In genomic region chr9:59616622-59617306, GRCm38 (mm10) we compare ENCODE assay signal across 8 mouse cellular contexts. TPM values are rescaled to one million over a fixed set of nuclear protein-coding genes. Genes with fewer than 3 reads are reported as not detected.
A peak's percentile ranks its signal among the peaks of the same experiment; 100 is the strongest.
DNase-seq lines count a peak whose midpoint lies in the region; ATAC-seq and TF ChIP-seq lines count a peak whose summit lies in the region.

TSS of gene Parp6 (plus strand) at chr9:59617284.

- no peaks in the 10 kb centered on the region for H3K36me3 ChIP-seq in ES-E14 (ENCODE audit: control insufficient read depth, insufficient read depth, low read length, poor library complexity, severe bottlenecking)
- 0 out of 2 replicates have a peak, but pooled peaks cover under 1% of the 10 kb centered on the region for H3K36me3 ChIP-seq in forebrain, embryonic 15.5 days

- peak; percentile 98 for ATAC-seq in forebrain, embryonic 15.5 days (replicated peaks)
- ATAC-seq in neutrophil, adult 5-6 weeks (ENCODE audit: extremely low read depth, insufficient number of reproducible peaks, low FRiP score, poor library complexity, severe bottlenecking) = peak; percentile 98

- intact Hi-C loops in heart, postnatal 25 days (cut with DNase I) = loop anchor here (2.0 to 5.0 kb wide), 2 partner anchors 41 to 62 kb away; partner anchors contain the start of gene Pkm

- 0 out of 2 replicates have a peak, but pooled peaks have one; percentile 9 for TF ChIP-seq CTCF in lung, adult 2 months (IDR thresholded peaks at IDR 0.05; ENCODE audit: insufficient read depth, low read length)

- H3K27me3 ChIP-seq in forebrain, embryonic 15.5 days = no peaks in the 10 kb centered on the region

- peak within 1 kb of the TSS; percentile 84 for H3K9ac ChIP-seq in ES-E14 (ENCODE audit: insufficient read depth, low read depth, low read length, poor library complexity, severe bottlenecking)
- peak within 1 kb of the TSS; percentile 90 for H3K9ac ChIP-seq in forebrain, embryonic 15.5 days (replicated peaks)

- H3K4me1 ChIP-seq in ES-E14 (ENCODE audit: control insufficient read depth in 2 of 2, insufficient read depth in 2 of 2, low read length in 2 of 2, poor library complexity in 1 of 2) = peaks cover 9 to 12% of the 10 kb centered on the region in 2 experiments
- peaks cover 27% of the 10 kb centered on the region for H3K4me1 ChIP-seq in forebrain, embryonic 15.5 days
- no peaks in the 10 kb centered on the region; the same call in 1 of the 2 replicates for H3K4me1 ChIP-seq in lung, adult 2 months (ENCODE audit: control insufficient read depth, insufficient read depth, low read length)

- DNase-seq in ES-E14 (ENCODE audit: low read depth, low spot score) = peak; percentile 97
- DNase-seq in cerebellum, adult 11-12 months = peak; percentile 100
- peak; percentile 100 for DNase-seq in heart, postnatal 25 days (ENCODE audit: low spot score)
- peak; percentile 99 to 100 for DNase-seq in layer of hippocampus, adult 18-20 months (ENCODE audit: low spot score in 2 of 2)
- DNase-seq in lung, adult 2 months = peak; percentile 98
- DNase-seq in thymus, adult 18-20 months = peak; percentile 100

- peak within 1 kb of the TSS; percentile 82 to 84 for H3K4me3 ChIP-seq in ES-E14 (ENCODE audit: insufficient read depth in 1 of 2, low read depth in 1 of 2, low read length in 2 of 2, poor library complexity in 1 of 2, severe bottlenecking in 1 of 2)
- H3K4me3 ChIP-seq in forebrain, embryonic 15.5 days = peak within 1 kb of the TSS; percentile 95
- H3K4me3 ChIP-seq in lung, adult 2 months (replicated peaks; ENCODE audit: extremely low read depth, low read depth, low read length) = peak within 1 kb of the TSS; percentile 79

- H3K27ac ChIP-seq in ES-E14 (ENCODE audit: insufficient read depth, low read depth, low read length, poor library complexity, severe bottlenecking) = peak within 1 kb of the TSS; percentile 15; the same call in 1 of the 2 replicates
- H3K27ac ChIP-seq in forebrain, embryonic 15.5 days (replicated peaks) = peak within 1 kb of the TSS; percentile 95

- no peaks in the 10 kb centered on the region for H3K9me3 ChIP-seq in ES-E14 (ENCODE audit: control insufficient read depth, insufficient read depth, low read depth, low read length)
- no peaks in the 10 kb centered on the region for H3K9me3 ChIP-seq in forebrain, embryonic 15.5 days

- TF ChIP-seq POLR2A in lung, adult 2 months (IDR thresholded peaks at IDR 0.05; ENCODE audit: borderline replicate concordance, extremely low read depth, low read depth, low read length) = peak; percentile 94; the same call in 1 of the 2 replicates

- H3K4me2 ChIP-seq in forebrain, embryonic 15.5 days (replicated peaks) = peak within 1 kb of the TSS; percentile 61

- in situ Hi-C loops in ES-E14 (cut with MboI; ENCODE audit: low sequenced_read_pairs in 2 of 2, unreplicated experiment in 2 of 2) = no loop called here

- WGBS in forebrain, embryonic 15.5 days = 1% methylated on average over 23 of the region's 36 CpGs
- under 1% methylated on average over 35 of the region's 36 CpGs for WGBS in lung, adult 2 months

TF ChIP-seq in ES-E14, 5 proteins besides CTCF, POLR2A, EP300 and RAD21:
- TF ChIP-seq CHD2 (IDR thresholded peaks at IDR 0.05; ENCODE audit: low read depth, low read length) (no peak), ZNF384 (IDR thresholded peaks at IDR 0.05; ENCODE audit: low read depth, low read length) (no peak), MAFK (IDR thresholded peaks at IDR 0.05; ENCODE audit: insufficient read depth, low read depth, low read length) (no peak), HCFC1 (IDR thresholded peaks at IDR 0.05; ENCODE audit: borderline replicate concordance, insufficient read depth, low read length) (no peak), ZC3H11A (IDR thresholded peaks at IDR 0.05; ENCODE audit: borderline replicate concordance, low read depth, low read length) (no peak)

RNA-seq across cellular contexts. Expression of gene Parp6, which starts in this region (rescaled TPM):
- 7.9 and 9.4 TPM in 2 replicates for total RNA-seq in ES-E14 (2012; rRNA removed)
- polyA plus RNA-seq in forebrain, embryonic 15.5 days (2015; fragmentation: Nextera tagmentation; extraction: Ambion mirVana) = 188 and 191 TPM in 2 replicates
- total RNA-seq in heart, postnatal 25 days (2021) = 10 to 100 TPM; 17.9 to 20.2 TPM
- total RNA-seq in layer of hippocampus, adult 18-20 months (2021) = 100 to 1,000 TPM; 115 to 120 TPM
- 23.5 and 43.6 TPM in 2 replicates for polyA plus RNA-seq in lung, adult 2 months (2012; rRNA removed)
- 60.6 and 61.4 TPM in 2 replicates for total RNA-seq in neutrophil, adult 5-6 weeks (2017)

Comparison
In these comparisons a context has a peak if more than half of its experiments do, and no peak if none do; other contexts are left out.
1. Peak in every context shown above with its lines: DNase-seq, ATAC-seq, H3K4me3 ChIP-seq and H3K27ac ChIP-seq.